Mouse (Mus musculus): ENCODE measurements around the gene Insr. TPM values are rescaled to one million over a fixed set of nuclear protein-coding genes. Genes with fewer than 3 reads are reported as not detected.
A peak's percentile ranks its signal among the peaks of the same experiment; 100 is the strongest.

The Insr gene
- polyA plus RNA-seq, 1 experiment from 2014 or later = 39.4 TPM

- Histone ChIP-seq H3K9me3 (ENCODE audit: low read depth, low read length) (no peaks in the 10 kb centered on the region), H3K36me3 (ENCODE audit: insufficient read depth) (no peaks in the 10 kb centered on the region), H3K9ac (peak overlapping the region; percentile 68), H3K27me3 (ENCODE audit: insufficient read depth, low read length) (no peaks in the 10 kb centered on the region), H3K27ac (ENCODE audit: low read depth) (peak overlapping the region; percentile 94), H3K4me1 (ENCODE audit: insufficient read depth) (peaks cover 12% of the 10 kb centered on the region; the same call in 1 of the 2 replicates), H3K4me2 (peak overlapping the region; percentile 85), H3K4me3 (ENCODE audit: low read depth, low read length) (peak overlapping the region; percentile 50)
- no peak for DNase-seq
- no peak for TF ChIP-seq CTCF (IDR thresholded peaks at IDR 0.05; ENCODE audit: low read depth)
- 62% methylated on average over 6 of the region's 6 CpGs for WGBS
- ATAC-seq (ENCODE audit: insufficient read depth) = no peak
Measured at GRCm38 (mm10) chr8:3221960-3222635, 57.3 kb downstream of the Insr start.

DNA sequence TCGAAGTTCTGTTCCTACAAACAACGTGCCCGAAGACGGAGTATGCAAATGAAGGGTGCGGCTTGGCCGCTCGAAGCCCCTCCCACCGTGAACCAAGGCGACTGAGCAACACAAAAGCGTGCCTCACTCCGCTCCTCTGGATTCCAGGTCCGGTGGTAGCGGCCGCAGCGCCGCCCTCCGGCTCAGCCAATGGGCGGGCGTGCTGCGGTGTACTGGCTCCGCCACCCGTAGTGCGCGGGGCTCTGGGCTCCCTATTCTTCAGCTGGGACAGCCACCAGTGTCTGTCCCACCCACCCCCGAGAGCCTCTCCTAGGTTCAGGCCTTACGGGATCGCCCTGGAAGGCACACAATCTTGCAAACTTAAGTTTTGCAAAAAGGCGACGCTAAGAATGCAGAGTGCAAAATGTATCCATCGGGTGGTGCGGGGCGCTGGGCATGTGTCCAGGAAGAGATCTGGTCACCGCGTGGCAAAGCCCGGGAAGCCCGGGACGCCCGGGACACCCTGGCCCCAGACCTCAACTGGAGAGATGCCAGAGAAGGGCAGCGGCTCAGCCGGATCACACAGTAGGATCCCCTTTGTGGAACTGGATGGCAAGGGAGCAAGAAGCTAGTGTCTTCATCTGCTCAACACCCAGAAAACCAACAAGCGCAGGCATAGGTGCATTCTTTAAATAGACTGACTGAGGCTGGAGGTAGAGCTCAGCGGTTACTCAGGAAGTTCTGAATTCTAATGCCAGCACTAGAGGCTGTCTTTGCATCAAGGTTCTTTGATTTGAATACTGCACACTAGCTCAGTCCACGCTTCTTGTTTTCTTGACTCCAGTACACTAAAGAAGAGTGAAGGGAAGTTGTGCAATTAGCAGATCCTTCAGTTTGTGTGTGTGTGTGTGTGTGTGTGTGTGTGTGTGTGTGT is 58.1 kb downstream of the Insr start:
- no peaks in the 10 kb centered on the region for H3K36me3 ChIP-seq (ENCODE audit: insufficient read depth)
- peak overlapping the region; percentile 85 for H3K4me2 ChIP-seq
- 1% methylated on average over 43 of the region's 43 CpGs for WGBS
- peak overlapping the region; percentile 68 for H3K9ac ChIP-seq
- peaks cover 12% of the 10 kb centered on the region; the same call in 1 of the 2 replicates for H3K4me1 ChIP-seq (ENCODE audit: insufficient read depth)
- peak; percentile 98 for DNase-seq
- peak; percentile 99 for ATAC-seq (ENCODE audit: insufficient read depth)
- H3K27me3 ChIP-seq (ENCODE audit: insufficient read depth, low read length) = no peaks in the 10 kb centered on the region
- peak; percentile 40 for TF ChIP-seq CTCF (IDR thresholded peaks at IDR 0.05; ENCODE audit: low read depth)
- peak overlapping the region; percentile 94 for H3K27ac ChIP-seq (ENCODE audit: low read depth)
- peak overlapping the region; percentile 50 for H3K4me3 ChIP-seq (ENCODE audit: low read depth, low read length)
- H3K9me3 ChIP-seq (ENCODE audit: low read depth, low read length) = no peaks in the 10 kb centered on the region

GRCm38 (mm10) chr8:3220502-3220901 is 58.9 kb downstream of the Insr start:
- 1% methylated on average over 9 of the region's 9 CpGs for WGBS
- peak overlapping the region; percentile 50 for H3K4me3 ChIP-seq (ENCODE audit: low read depth, low read length)
- peak; percentile 73 for DNase-seq

DNA sequence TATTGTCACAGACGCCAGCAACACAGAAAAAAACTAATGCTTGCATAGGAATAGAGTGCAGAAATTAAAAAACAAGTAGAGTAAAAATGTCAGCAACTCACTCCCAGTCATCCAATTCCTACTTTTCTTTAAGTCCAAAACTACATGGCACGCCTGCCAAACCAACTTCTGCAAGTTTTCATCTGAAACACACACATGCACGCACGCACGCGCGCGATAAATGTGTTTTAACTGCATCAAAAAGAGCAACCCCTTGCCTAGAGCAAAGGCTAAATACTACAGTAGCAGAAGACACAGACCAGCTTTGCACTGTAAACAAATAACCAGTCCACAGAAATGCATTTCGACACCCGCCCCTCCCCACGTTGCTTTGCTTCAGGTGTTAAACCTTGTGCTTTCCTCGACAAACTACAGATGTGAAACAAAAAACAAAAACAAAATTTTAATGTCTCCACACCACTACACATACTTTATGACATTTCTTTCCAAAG is 59.5 kb downstream of the Insr start:
- Histone ChIP-seq H3K36me3 (ENCODE audit: insufficient read depth) (no peaks in the 10 kb centered on the region), H3K27me3 (ENCODE audit: insufficient read depth, low read length) (no peaks in the 10 kb centered on the region), H3K27ac (ENCODE audit: low read depth) (peak overlapping the region; percentile 94), H3K4me1 (ENCODE audit: insufficient read depth) (peaks cover 12% of the 10 kb centered on the region; the same call in 1 of the 2 replicates), H3K4me2 (peak overlapping the region; percentile 85), H3K9me3 (ENCODE audit: low read depth, low read length) (no peaks in the 10 kb centered on the region), H3K4me3 (ENCODE audit: low read depth, low read length) (no peak overlapping the region), H3K9ac (no peak overlapping the region)
- DNase-seq (peak; percentile 41), ATAC-seq (ENCODE audit: insufficient read depth) (no peak)
- 75% methylated on average over 12 of the region's 12 CpGs for WGBS
- TF ChIP-seq CTCF (IDR thresholded peaks at IDR 0.05; ENCODE audit: low read depth) = no peak

More at GRCm38 (mm10) chr8:3220502-3220901, 58.9 kb downstream of the Insr start:
- no peak for TF ChIP-seq CTCF (IDR thresholded peaks at IDR 0.05; ENCODE audit: low read depth)
- no peaks in the 10 kb centered on the region for H3K36me3 ChIP-seq (ENCODE audit: insufficient read depth)
- peak overlapping the region; percentile 85 for H3K4me2 ChIP-seq
- H3K27me3 ChIP-seq (ENCODE audit: insufficient read depth, low read length) = no peaks in the 10 kb centered on the region
- peaks cover 12% of the 10 kb centered on the region; the same call in 1 of the 2 replicates for H3K4me1 ChIP-seq (ENCODE audit: insufficient read depth)
- peak; percentile 44 for ATAC-seq (ENCODE audit: insufficient read depth)
- peak overlapping the region; percentile 30 for H3K9ac ChIP-seq
- no peaks in the 10 kb centered on the region for H3K9me3 ChIP-seq (ENCODE audit: low read depth, low read length)
- H3K27ac ChIP-seq (ENCODE audit: low read depth) = peak overlapping the region; percentile 94

GRCm38 (mm10) chr8:3219266-3219665 is 60.2 kb downstream of the Insr start:
- no peak for ATAC-seq (ENCODE audit: insufficient read depth)
- no peak for DNase-seq
- no peaks in the 10 kb centered on the region for H3K9me3 ChIP-seq (ENCODE audit: low read depth, low read length)
- no peak overlapping the region for H3K4me2 ChIP-seq
- no peak overlapping the region for H3K9ac ChIP-seq
- no peak for TF ChIP-seq CTCF (IDR thresholded peaks at IDR 0.05; ENCODE audit: low read depth)
- no peaks in the 10 kb centered on the region for H3K27me3 ChIP-seq (ENCODE audit: insufficient read depth, low read length)
- no peaks in the 10 kb centered on the region for H3K36me3 ChIP-seq (ENCODE audit: insufficient read depth)
- 65% methylated on average over 3 of the region's 3 CpGs for WGBS
- H3K4me1 ChIP-seq (ENCODE audit: insufficient read depth) = peaks cover 12% of the 10 kb centered on the region; the same call in 1 of the 2 replicates
- H3K4me3 ChIP-seq (ENCODE audit: low read depth, low read length) = no peak overlapping the region
- no peak overlapping the region for H3K27ac ChIP-seq (ENCODE audit: low read depth)

GRCm38 (mm10) chr8:3216541-3217092 is 62.8 kb downstream of the Insr start:
- no peaks in the 10 kb centered on the region for H3K27me3 ChIP-seq (ENCODE audit: insufficient read depth, low read length)
- TF ChIP-seq CTCF (IDR thresholded peaks at IDR 0.05; ENCODE audit: low read depth) = no peak
- 66% methylated on average over 4 of the region's 4 CpGs for WGBS
- H3K4me2 ChIP-seq = no peak overlapping the region
- H3K9me3 ChIP-seq (ENCODE audit: low read depth, low read length) = no peaks in the 10 kb centered on the region
- no peak overlapping the region for H3K27ac ChIP-seq (ENCODE audit: low read depth)
- no peak for ATAC-seq (ENCODE audit: insufficient read depth)
- no peaks in the 10 kb centered on the region for H3K36me3 ChIP-seq (ENCODE audit: insufficient read depth)
- no peak overlapping the region for H3K4me3 ChIP-seq (ENCODE audit: low read depth, low read length)
- DNase-seq = no peak
- 0 out of 2 replicates have a peak, but pooled peaks cover 8% of the 10 kb centered on the region for H3K4me1 ChIP-seq (ENCODE audit: insufficient read depth)
- no peak overlapping the region for H3K9ac ChIP-seq

All from lung, embryonic 14.5 days (tissue).